Mouse (Mus musculus): ENCODE measurements around the gene Ptprk. TPM values are rescaled to one million over a fixed set of nuclear protein-coding genes. Genes with fewer than 3 reads are reported as not detected.

Ptprk gene
- 20.7 and 21.4 TPM in 2 replicates for polyA plus RNA-seq (2012; rRNA removed)
- polyA plus RNA-seq (2014; fragmentation: Nextera tagmentation; extraction: Ambion mirVana): 25.2 and 28.8 TPM in 2 replicates

DNA sequence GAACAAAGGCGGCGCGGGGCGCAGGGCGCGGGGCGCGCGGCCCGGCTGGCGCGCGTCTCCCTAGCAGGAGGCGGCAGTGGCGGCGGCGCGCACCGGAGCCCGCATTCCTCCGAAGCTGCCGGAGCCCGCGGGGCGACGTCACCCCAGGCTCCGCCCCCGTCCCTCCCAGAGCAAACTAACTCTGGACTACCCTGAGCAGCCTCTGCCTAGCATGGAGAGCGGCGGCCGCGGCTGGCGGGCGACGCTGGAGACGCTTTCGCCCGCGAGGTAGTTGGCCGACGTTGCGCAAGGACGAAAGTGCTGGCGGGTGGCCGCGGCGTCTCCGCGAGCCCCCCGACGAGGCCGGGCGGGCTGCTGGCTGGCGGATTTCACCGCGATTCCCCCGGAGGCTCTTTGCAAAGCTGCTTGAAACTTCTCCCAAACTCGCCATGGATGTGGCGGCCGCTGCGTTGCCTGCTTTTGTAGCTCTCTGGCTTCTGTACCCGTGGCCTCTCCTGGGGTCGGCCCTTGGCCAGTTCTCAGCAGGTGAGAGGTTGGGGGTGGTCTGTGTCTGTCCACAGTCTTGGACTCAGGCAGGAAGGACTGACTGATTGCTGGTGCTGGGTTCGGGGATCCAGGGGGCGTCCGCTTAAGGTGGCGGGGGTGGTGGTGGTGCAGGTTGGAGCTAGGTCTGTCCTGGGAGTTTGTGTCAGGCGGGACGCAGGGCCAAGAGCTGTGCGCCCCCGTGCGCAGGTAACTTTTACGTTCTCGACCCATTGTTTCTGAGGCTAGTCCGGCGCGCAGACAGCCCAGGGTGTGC is at the start of gene Ptprk:
Gene Ptprk, plus strand, starts transcription at position 168 of the 799 bp plus-strand sequence.
- no peaks in the 10 kb centered on the region for H3K9me3 ChIP-seq (ENCODE audit: control insufficient read depth, low read length)
- H3K4me3 ChIP-seq (replicated peaks; ENCODE audit: low read length): peak within 1 kb of the TSS; percentile 60
- no peaks in the 10 kb centered on the region for H3K36me3 ChIP-seq (ENCODE audit: control insufficient read depth, insufficient read depth, low read length)
- DNase-seq (ENCODE audit: low spot score) (peak; percentile 94), ATAC-seq (ENCODE audit: low FRiP score, low read depth) (peak; percentile 96)
- H3K4me1 ChIP-seq (ENCODE audit: control insufficient read depth, insufficient read depth, low read length): peaks cover 10% of the 10 kb centered on the region
- WGBS: 0% methylated on average over 65 of the region's 77 CpGs
- peak within 1 kb of the TSS; percentile 66 for H3K4me2 ChIP-seq (replicated peaks; ENCODE audit: low read depth, low read length, severe bottlenecking)
- H3K9ac ChIP-seq (ENCODE audit: low read depth, low read length, severe bottlenecking): peak within 1 kb of the TSS; percentile 91
- peak; percentile 90; the same call in 1 of the 2 replicates for TF ChIP-seq POLR2A (IDR thresholded peaks at IDR 0.05; ENCODE audit: borderline replicate concordance, extremely low read depth, insufficient read depth, insufficient read length)
- no peaks in the 10 kb centered on the region for H3K27me3 ChIP-seq (ENCODE audit: control insufficient read depth, insufficient read depth, low read length)
- peak within 1 kb of the TSS; percentile 91 for H3K27ac ChIP-seq (replicated peaks; ENCODE audit: low read depth, low read length)

DNA sequence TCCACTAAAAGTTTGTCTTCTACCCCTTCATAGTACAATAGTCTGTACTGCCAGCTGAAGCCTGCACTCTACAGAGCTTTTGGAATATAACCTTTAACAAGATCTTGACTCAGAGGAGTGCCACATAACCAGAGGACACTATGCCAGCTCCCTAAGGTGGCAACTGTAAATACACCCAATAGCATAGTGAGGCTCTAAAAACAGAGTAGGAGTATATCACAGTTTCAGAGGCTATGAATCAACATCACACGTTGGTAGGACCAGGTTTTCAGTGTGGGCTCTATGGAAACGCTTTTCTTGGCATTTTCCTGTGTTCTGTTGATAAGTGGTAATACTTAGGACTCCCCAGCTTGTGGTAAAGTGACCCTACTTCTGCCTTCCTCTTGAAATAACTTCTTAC is 46.8 kb upstream of the Ptprk start:
- no peak overlapping the region for H3K4me3 ChIP-seq (replicated peaks; ENCODE audit: low read length)
- no peaks in the 10 kb centered on the region for H3K27me3 ChIP-seq (ENCODE audit: control insufficient read depth, insufficient read depth, low read length)
- H3K27ac ChIP-seq (replicated peaks; ENCODE audit: low read depth, low read length): no peak overlapping the region
- no peaks in the 10 kb centered on the region for H3K9me3 ChIP-seq (ENCODE audit: control insufficient read depth, low read length)
- no peaks in the 10 kb centered on the region for H3K4me1 ChIP-seq (ENCODE audit: control insufficient read depth, insufficient read depth, low read length)
- TF ChIP-seq POLR2A (IDR thresholded peaks at IDR 0.05; ENCODE audit: borderline replicate concordance, extremely low read depth, insufficient read depth, insufficient read length): no peak
- ATAC-seq (ENCODE audit: low FRiP score, low read depth) (no peak), DNase-seq (ENCODE audit: low spot score) (no peak)
- 76% methylated on average over 2 of the region's 2 CpGs for WGBS
- no peaks in the 10 kb centered on the region for H3K36me3 ChIP-seq (ENCODE audit: control insufficient read depth, insufficient read depth, low read length)
- H3K9ac ChIP-seq (ENCODE audit: low read depth, low read length, severe bottlenecking): no peak overlapping the region
- H3K4me2 ChIP-seq (replicated peaks; ENCODE audit: low read depth, low read length, severe bottlenecking): no peak overlapping the region

DNA sequence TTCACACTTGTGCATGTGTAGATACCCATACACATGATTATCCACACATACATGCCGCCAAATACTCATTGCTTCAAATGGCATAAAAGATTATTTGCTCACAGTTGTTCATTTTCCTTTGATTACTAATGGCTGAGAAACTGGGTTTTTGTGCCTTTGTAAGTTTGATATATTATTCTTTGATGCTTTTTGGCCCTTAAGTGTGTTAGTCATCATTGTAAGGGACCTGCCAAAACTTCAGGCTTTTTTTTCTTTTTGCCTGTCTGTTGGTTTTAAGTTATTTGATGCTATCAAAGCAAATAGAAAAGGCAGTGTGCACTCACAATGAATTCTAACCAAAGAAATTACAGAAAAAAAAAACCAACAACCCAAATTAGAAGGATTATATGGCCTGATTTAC is 38.2 kb upstream of the Ptprk start:
- 97% methylated on average over 1 of the region's 1 CpGs for WGBS

DNA sequence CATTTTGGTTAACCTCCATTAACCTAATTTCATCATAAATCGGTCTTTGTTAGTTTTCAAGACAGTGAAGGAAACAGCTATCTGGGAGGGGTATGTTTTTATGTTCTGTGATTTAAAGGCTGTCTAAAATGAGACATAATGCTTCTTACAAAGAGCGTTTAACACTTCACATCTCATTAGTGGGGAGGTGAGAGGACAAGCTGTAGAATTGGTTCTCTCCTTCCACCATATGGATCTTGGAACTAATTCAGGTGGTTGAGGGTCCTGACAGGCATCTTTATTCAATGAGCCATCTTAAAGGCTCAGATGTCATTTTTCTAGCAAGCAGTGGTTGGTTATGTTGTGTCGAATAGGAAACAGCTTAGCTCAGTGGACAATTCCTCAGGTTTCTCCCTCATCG is 19.9 kb upstream of the Ptprk start:
- no peak for ATAC-seq (ENCODE audit: low FRiP score, low read depth)
- no peaks in the 10 kb centered on the region for H3K36me3 ChIP-seq (ENCODE audit: control insufficient read depth, insufficient read depth, low read length)
- no peak overlapping the region for H3K9ac ChIP-seq (ENCODE audit: low read depth, low read length, severe bottlenecking)
- no peak for DNase-seq (ENCODE audit: low spot score)
- TF ChIP-seq POLR2A (IDR thresholded peaks at IDR 0.05; ENCODE audit: borderline replicate concordance, extremely low read depth, insufficient read depth, insufficient read length): no peak
- H3K27me3 ChIP-seq (ENCODE audit: control insufficient read depth, insufficient read depth, low read length): no peaks in the 10 kb centered on the region
- no peak overlapping the region for H3K4me3 ChIP-seq (replicated peaks; ENCODE audit: low read length)
- no peak overlapping the region for H3K27ac ChIP-seq (replicated peaks; ENCODE audit: low read depth, low read length)
- no peaks in the 10 kb centered on the region for H3K9me3 ChIP-seq (ENCODE audit: control insufficient read depth, low read length)
- no peaks in the 10 kb centered on the region for H3K4me1 ChIP-seq (ENCODE audit: control insufficient read depth, insufficient read depth, low read length)
- WGBS: 40% methylated on average over 4 of the region's 4 CpGs
- H3K4me2 ChIP-seq (replicated peaks; ENCODE audit: low read depth, low read length, severe bottlenecking): no peak overlapping the region

More for the DNA sequence above, 38.2 kb upstream of the Ptprk start:
- TF ChIP-seq POLR2A (IDR thresholded peaks at IDR 0.05; ENCODE audit: borderline replicate concordance, extremely low read depth, insufficient read depth, insufficient read length): no peak
- H3K9ac ChIP-seq (ENCODE audit: low read depth, low read length, severe bottlenecking): no peak overlapping the region
- H3K36me3 ChIP-seq (ENCODE audit: control insufficient read depth, insufficient read depth, low read length): no peaks in the 10 kb centered on the region
- no peak for ATAC-seq (ENCODE audit: low FRiP score, low read depth)
- no peaks in the 10 kb centered on the region for H3K4me1 ChIP-seq (ENCODE audit: control insufficient read depth, insufficient read depth, low read length)
- H3K27ac ChIP-seq (replicated peaks; ENCODE audit: low read depth, low read length): no peak overlapping the region
- H3K27me3 ChIP-seq (ENCODE audit: control insufficient read depth, insufficient read depth, low read length): no peaks in the 10 kb centered on the region
- H3K4me2 ChIP-seq (replicated peaks; ENCODE audit: low read depth, low read length, severe bottlenecking): no peak overlapping the region
- H3K4me3 ChIP-seq (replicated peaks; ENCODE audit: low read length): no peak overlapping the region
- no peak for DNase-seq (ENCODE audit: low spot score)
- no peaks in the 10 kb centered on the region for H3K9me3 ChIP-seq (ENCODE audit: control insufficient read depth, low read length)

DNA sequence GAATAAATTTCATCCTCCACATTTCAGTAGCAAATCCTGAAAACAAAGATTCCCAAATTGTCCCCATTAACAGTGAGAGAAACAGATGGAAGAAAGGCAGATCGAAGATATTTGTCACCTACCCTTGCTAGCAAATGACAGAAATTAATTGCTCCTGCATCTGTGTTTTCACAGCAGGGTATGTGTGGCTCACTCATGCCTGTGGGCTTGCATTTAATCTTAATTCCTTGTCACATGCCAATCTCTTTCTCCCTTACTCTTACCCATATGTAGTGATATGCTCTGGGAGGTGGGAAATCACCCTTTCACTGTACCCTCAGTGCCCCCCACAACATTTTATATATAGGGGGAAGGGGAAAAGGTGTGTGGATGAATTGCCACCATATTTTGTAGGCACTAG is 15.4 kb upstream of the Ptprk start:
- TF ChIP-seq POLR2A (IDR thresholded peaks at IDR 0.05; ENCODE audit: borderline replicate concordance, extremely low read depth, insufficient read depth, insufficient read length): no peak
- DNase-seq (ENCODE audit: low spot score) (no peak), ATAC-seq (ENCODE audit: low FRiP score, low read depth) (no peak)
- no peaks in the 10 kb centered on the region for H3K36me3 ChIP-seq (ENCODE audit: control insufficient read depth, insufficient read depth, low read length)
- no peak overlapping the region for H3K4me2 ChIP-seq (replicated peaks; ENCODE audit: low read depth, low read length, severe bottlenecking)
- H3K27ac ChIP-seq (replicated peaks; ENCODE audit: low read depth, low read length): no peak overlapping the region
- H3K9me3 ChIP-seq (ENCODE audit: control insufficient read depth, low read length): no peaks in the 10 kb centered on the region
- no peak overlapping the region for H3K4me3 ChIP-seq (replicated peaks; ENCODE audit: low read length)
- H3K4me1 ChIP-seq (ENCODE audit: control insufficient read depth, insufficient read depth, low read length): no peaks in the 10 kb centered on the region
- no peak overlapping the region for H3K9ac ChIP-seq (ENCODE audit: low read depth, low read length, severe bottlenecking)
- WGBS: 95% methylated on average over 1 of the region's 1 CpGs
- H3K27me3 ChIP-seq (ENCODE audit: control insufficient read depth, insufficient read depth, low read length): no peaks in the 10 kb centered on the region
